Mouse (Mus musculus) liver, embryonic 14.5 days (tissue): ENCODE measurements at regions not wholly inside any gene's neighbourhood (a gene's known extent, or its start where the extent isn't known, plus 50 kb on each side); places are given as distances from the start of the nearest gene placed in this dataset.

ENCODE experiments used
- ATAC-seq: fragments of 200-750 bp; cut with Nextera tagmentation; 2 replicates; pipeline ENCODE4 v1.8.0; 2017; ENCODE audit warnings: moderate number of reproducible peaks, mild to moderate bottlenecking, moderate library complexity; ENCODE audit not compliant: insufficient read depth
- DNase-seq, 3 experiments: peaks; one replicate each; pipeline ENCODE4 v3.0.0-alpha.2; 2012 to 2013; ENCODE audit warnings: low read depth in 3 of 3, low spot score in 3 of 3
- H3K27ac ChIP-seq: fragments of 300-500 bp; sonication (generic); 2 replicates; pipeline ENCODE4 v1.5.1; 2014; ENCODE audit warnings: moderate library complexity, mild to moderate bottlenecking, control low read depth, inconsistent platforms
- H3K27me3 ChIP-seq: fragments of 300-500 bp; sonication (generic); 2 replicates; pipeline ENCODE4 v1.6.1; 2014; ENCODE audit warnings: mild to moderate bottlenecking, low read length, moderate library complexity; ENCODE audit not compliant: control insufficient read depth, insufficient read depth
- H3K36me3 ChIP-seq: fragments of 300-500 bp; sonication (generic); replicated peaks from 2 replicates; pipeline ENCODE4 v1.6.1; 2014; ENCODE audit warnings: low read depth; ENCODE audit not compliant: control insufficient read depth, insufficient read depth
- H3K4me1 ChIP-seq, 2 experiments: fragments of 200-500 bp in 1 of 2; fragments of 300-500 bp in 1 of 2; sonication (generic) in 1 of 2; replicated peaks; 2 replicates each; pipeline ENCODE4 v1.6.1; 2012 to 2014; ENCODE audit warnings: antibody characterized with exemption in 1 of 2, inconsistent platforms in 1 of 2, low read length in 1 of 2; ENCODE audit not compliant: control insufficient read depth in 2 of 2, insufficient read depth in 2 of 2
- H3K4me2 ChIP-seq: fragments of 300-500 bp; sonication (generic); 2 replicates; pipeline ENCODE4 v1.6.1; 2014; ENCODE audit warnings: low read depth, mild to moderate bottlenecking, control low read depth, moderate library complexity
- H3K4me3 ChIP-seq, 2 experiments: fragments of 200-500 bp in 1 of 2; fragments of 300-500 bp in 1 of 2; sonication (generic) in 1 of 2; 2 replicates each; pipeline ENCODE4 v1.5.1; 2012 to 2014; ENCODE audit warnings: low read depth in 2 of 2, low read length in 2 of 2, mild to moderate bottlenecking in 2 of 2, control low read depth in 1 of 2, inconsistent platforms in 1 of 2, moderate library complexity in 1 of 2; ENCODE audit not compliant: insufficient read depth in 1 of 2
- H3K9ac ChIP-seq: fragments of 300-500 bp; sonication (generic); replicated peaks from 2 replicates; pipeline ENCODE4 v1.6.1; 2014; ENCODE audit warnings: mild to moderate bottlenecking, control low read depth, moderate library complexity
- H3K9me3 ChIP-seq: fragments of 300-500 bp; sonication (generic); 2 replicates; pipeline ENCODE4 v1.6.1; 2016; ENCODE audit warnings: low read length, mixed read lengths; ENCODE audit not compliant: control insufficient read depth
- CTCF ChIP-seq: IDR thresholded peaks from 2 replicates; pipeline ENCODE4 v1.5.1; 2016; ENCODE audit warnings: antibody characterized with exemption, low read depth, control low read depth
- EP300 ChIP-seq: IDR thresholded peaks from 2 replicates; pipeline ENCODE4 v1.6.1; 2016; ENCODE audit warnings: antibody characterized with exemption, low read depth
- WGBS: fragments of 180-500 bp; shearing (Covaris S2); extraction: QIAGEN DNeasy Blood & Tissue Kit; methylation state at CpG from one replicate; pipeline ENCODE4 v1.1.7; 2014; ENCODE audit not compliant: insufficient replicate concordance; 5-methylcytosine and 5-hydroxymethylcytosine counted together

DNA sequence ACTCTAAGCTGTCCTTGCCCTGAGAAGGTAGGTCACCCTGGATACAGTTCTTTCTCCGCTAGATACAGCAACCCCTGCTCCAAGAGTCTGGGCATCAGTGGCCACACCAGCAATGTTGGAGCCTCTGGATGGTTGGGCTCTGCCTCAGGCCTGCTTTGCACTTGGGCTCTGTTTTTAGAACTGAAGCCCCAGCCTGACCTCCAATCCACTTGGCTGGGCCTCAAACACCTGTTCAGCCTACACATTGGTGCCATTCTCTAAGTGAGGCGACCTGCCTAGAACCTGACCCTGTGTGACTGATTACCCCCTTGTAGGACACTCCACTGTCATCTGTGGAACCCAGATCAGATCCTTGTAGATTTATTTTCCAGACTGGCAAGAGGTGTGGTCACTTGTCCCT lies 289.8 kb downstream of the Gm826 start:
- Histone ChIP-seq H3K9ac (no peak overlapping the region), H3K4me3 (no peak overlapping the region), H3K36me3 (no peaks in the 10 kb centered on the region), H3K4me1 (no peaks in the 10 kb centered on the region), H3K4me2 (no peak overlapping the region), H3K27me3 (no peaks in the 10 kb centered on the region), H3K27ac (no peak overlapping the region), H3K9me3 (no peaks in the 10 kb centered on the region)
- TF ChIP-seq EP300 (no peak), CTCF (no peak)
- no peak for ATAC-seq
- 66% methylated on average over 2 of the region's 2 CpGs for WGBS
- DNase-seq, result no peak

DNA sequence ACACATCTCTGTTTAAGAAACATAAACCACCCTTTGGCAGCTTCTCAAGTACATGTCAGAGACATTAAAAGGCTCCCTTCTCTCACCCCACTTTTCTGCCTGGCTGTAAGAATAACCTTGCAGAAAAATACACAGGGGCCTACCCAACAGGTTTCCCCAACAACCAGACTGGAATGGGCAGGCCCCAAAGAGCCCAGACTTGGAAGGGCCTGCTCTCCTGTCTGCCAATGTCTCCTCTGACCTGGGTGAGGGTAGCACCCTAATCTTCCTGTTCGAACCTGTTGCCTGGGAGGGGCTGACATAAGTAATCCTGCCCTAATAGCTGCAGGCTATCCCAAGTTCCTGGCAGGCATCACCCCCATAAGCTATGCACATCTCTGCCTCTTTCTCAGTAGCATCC lies 304.5 kb downstream of the Gm826 start:
- no peak overlapping the region for H3K4me2 ChIP-seq
- H3K4me3 ChIP-seq, result no peak overlapping the region
- no peaks in the 10 kb centered on the region for H3K9me3 ChIP-seq
- TF ChIP-seq EP300 (no peak), CTCF (no peak)
- H3K27ac ChIP-seq, result no peak overlapping the region
- WGBS, result 53% methylated on average over 1 of the region's 1 CpGs
- ATAC-seq, result no peak
- H3K36me3 ChIP-seq, result no peaks in the 10 kb centered on the region
- no peaks in the 10 kb centered on the region for H3K27me3 ChIP-seq
- H3K4me1 ChIP-seq, result no peaks in the 10 kb centered on the region
- no peak for DNase-seq
- no peak overlapping the region for H3K9ac ChIP-seq

DNA sequence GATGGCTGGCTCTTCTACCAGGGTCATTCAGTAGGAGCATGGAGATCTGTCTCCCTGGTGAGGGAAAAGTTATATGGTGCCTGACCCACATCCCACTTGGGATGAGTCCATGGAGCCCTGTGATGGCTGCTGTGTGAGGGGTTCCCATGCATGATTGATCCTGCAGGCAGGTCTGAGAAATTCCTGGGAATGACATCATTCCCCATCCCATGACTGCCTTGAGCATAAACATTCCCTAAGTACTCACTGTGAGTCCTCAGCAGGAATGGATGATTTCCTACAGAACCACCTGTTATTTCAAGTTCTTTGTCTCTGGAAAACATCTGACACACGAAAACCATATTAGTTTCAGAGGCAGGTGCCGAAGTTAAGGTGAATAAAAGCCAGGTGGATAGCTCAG lies 305.5 kb downstream of the Gm826 start:
- 43% methylated on average over 2 of the region's 2 CpGs for WGBS
- Histone ChIP-seq H3K27ac (no peak overlapping the region), H3K9ac (no peak overlapping the region), H3K4me3 (no peak overlapping the region), H3K4me1 (no peaks in the 10 kb centered on the region), H3K27me3 (no peaks in the 10 kb centered on the region), H3K36me3 (no peaks in the 10 kb centered on the region), H3K4me2 (no peak overlapping the region), H3K9me3 (no peaks in the 10 kb centered on the region)
- TF ChIP-seq CTCF (no peak), EP300 (no peak)
- no peak for ATAC-seq
- DNase-seq, result no peak

GRCm38 (mm10) chr2:160025911-160026310 lies 308.1 kb downstream of the Gm826 start:
- TF ChIP-seq CTCF (no peak), EP300 (no peak)
- Histone ChIP-seq H3K36me3 (no peaks in the 10 kb centered on the region), H3K4me3 (no peak overlapping the region), H3K27me3 (no peaks in the 10 kb centered on the region), H3K9me3 (no peaks in the 10 kb centered on the region), H3K9ac (no peak overlapping the region), H3K27ac (no peak overlapping the region), H3K4me2 (no peak overlapping the region), H3K4me1 (no peaks in the 10 kb centered on the region)
- 46% methylated on average over 3 of the region's 3 CpGs for WGBS
- DNase-seq (no peak), ATAC-seq (no peak)

DNA sequence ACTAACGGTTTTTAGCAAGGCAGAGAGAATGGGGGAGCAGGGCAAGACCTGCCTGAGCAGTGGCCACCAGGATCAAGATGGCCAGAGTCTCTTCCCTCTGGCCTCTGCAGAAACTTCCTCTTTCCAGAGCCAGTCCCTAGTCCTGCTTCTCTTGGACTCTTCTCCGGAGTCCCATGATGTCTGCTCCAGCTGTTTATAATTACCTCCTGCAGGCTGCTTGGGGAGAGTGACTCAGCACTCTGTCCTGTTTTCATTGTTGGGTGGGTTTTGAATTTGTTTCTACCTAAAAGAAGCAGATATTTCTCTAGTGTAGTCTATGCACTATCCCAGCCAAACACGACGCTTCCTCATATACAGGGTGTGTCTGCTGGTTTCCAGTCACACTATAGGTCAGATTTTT lies 312.4 kb downstream of the Gm826 start:
- H3K27ac ChIP-seq, result no peak overlapping the region
- H3K4me3 ChIP-seq, result no peak overlapping the region
- H3K27me3 ChIP-seq, result no peaks in the 10 kb centered on the region
- H3K4me2 ChIP-seq, result no peak overlapping the region
- no peak overlapping the region for H3K9ac ChIP-seq
- TF ChIP-seq CTCF (no peak), EP300 (no peak)
- H3K36me3 ChIP-seq, result no peaks in the 10 kb centered on the region
- no peaks in the 10 kb centered on the region for H3K9me3 ChIP-seq
- DNase-seq (no peak), ATAC-seq (no peak)
- no peaks in the 10 kb centered on the region for H3K4me1 ChIP-seq
- 51% methylated on average over 4 of the region's 4 CpGs for WGBS

DNA sequence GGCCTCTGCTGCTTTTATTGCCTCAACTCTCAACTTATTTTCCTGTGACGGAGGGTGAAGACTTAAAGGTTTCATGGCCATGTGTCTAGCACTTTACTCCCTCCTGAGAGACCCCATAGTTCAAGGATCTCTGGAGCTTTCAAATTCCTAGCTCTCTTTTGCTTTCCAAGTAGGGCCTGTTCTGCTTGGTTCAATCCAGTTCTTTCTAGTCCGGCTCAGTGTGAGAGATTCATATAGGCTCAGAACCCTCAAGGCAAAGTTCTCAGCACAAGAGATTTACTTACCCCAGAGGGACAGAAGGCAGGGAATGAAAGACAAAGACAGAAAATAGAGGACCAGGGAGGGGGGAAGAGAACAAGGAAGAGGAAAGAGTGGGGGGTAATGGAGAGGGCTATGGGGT lies 313.1 kb downstream of the Gm826 start:
- Histone ChIP-seq H3K4me2 (no peak overlapping the region), H3K27me3 (no peaks in the 10 kb centered on the region), H3K4me1 (no peaks in the 10 kb centered on the region), H3K9ac (no peak overlapping the region), H3K9me3 (no peaks in the 10 kb centered on the region), H3K36me3 (no peaks in the 10 kb centered on the region), H3K27ac (no peak overlapping the region), H3K4me3 (no peak overlapping the region)
- ATAC-seq (no peak), DNase-seq (no peak)
- TF ChIP-seq EP300, result no peak
- no peak for TF ChIP-seq CTCF
- WGBS, result 69% methylated on average over 2 of the region's 2 CpGs
